Mouse (Mus musculus): Measurements from ENCODE around the gene Tmem190. TPM values are rescaled to one million over a fixed set of nuclear protein-coding genes. Genes with fewer than 3 reads are reported as not detected.
"Not testable (repeated sequence)": the region's sequence is repeated elsewhere in the genome, so short reads cannot be mapped to it uniquely, and the experiment has no call there.

The Tmem190 gene
- polyA plus RNA-seq, 1 experiment, result not detected

DNA sequence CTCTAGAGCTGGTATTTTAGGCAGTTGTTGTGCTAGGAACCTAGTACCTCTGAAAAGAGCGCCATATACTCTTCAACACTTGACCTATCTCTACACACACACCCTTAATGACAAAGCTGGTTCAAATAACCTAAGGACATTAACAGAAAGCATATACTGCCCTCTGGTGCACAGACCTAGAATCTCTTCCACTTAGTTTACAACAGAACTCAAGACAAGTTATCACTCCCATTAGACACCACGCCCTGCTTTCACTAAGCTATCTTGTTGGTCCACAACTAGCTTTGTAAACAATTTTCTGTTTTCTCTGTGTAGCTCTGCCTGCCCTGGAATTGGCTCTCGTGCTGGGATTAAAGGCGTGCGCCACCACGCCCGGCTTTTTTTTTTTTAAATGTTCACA is 24.0 kb downstream of the Tmem190 start:
- H3K9me3 ChIP-seq (ENCODE audit: control insufficient read depth, low read length), result no peaks in the 10 kb centered on the region
- peaks cover 97% of the 10 kb centered on the region for H3K36me3 ChIP-seq (ENCODE audit: control insufficient read depth)
- TF ChIP-seq GATA1 (IDR thresholded peaks at IDR 0.05; ENCODE audit: low read length), result no peak
- no peak for TF ChIP-seq TAL1 (IDR thresholded peaks at IDR 0.05; ENCODE audit: low read length)
- peaks cover 41% of the 10 kb centered on the region for H3K4me1 ChIP-seq (ENCODE audit: control insufficient read depth)
- H3K4me3 ChIP-seq (replicated peaks), result no peak overlapping the region
- no peaks in the 10 kb centered on the region for H3K27me3 ChIP-seq (ENCODE audit: control insufficient read depth)

DNA sequence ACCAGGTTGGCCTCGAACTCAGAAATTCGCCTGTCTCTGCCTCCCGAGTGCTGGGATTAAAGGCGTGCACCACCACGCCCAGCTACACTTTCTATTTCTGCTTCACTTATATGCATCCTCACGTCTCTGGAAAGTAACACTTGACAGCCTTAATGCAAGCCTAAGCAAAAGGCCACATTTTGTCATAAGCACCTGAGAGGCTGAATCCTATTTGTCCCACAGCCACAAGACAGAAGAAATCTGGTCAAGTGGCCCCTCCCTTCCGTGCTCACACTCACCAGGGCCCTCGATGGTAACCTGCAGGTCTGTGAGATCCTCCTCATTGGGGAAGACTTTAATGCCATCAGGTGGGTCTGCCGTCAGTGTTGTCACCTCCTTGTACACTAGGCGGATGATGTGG is 28.4 kb downstream of the Tmem190 start:
- Histone ChIP-seq H3K4me1 (ENCODE audit: control insufficient read depth) (peaks cover 47% of the 10 kb centered on the region), H3K36me3 (ENCODE audit: control insufficient read depth) (peaks cover 68% of the 10 kb centered on the region), H3K9me3 (ENCODE audit: control insufficient read depth, low read length) (peaks cover 12% of the 10 kb centered on the region), H3K4me3 (replicated peaks) (peak overlapping the region; percentile 100)
- H3K27me3 ChIP-seq (ENCODE audit: control insufficient read depth), result not testable (repeated sequence)

DNA sequence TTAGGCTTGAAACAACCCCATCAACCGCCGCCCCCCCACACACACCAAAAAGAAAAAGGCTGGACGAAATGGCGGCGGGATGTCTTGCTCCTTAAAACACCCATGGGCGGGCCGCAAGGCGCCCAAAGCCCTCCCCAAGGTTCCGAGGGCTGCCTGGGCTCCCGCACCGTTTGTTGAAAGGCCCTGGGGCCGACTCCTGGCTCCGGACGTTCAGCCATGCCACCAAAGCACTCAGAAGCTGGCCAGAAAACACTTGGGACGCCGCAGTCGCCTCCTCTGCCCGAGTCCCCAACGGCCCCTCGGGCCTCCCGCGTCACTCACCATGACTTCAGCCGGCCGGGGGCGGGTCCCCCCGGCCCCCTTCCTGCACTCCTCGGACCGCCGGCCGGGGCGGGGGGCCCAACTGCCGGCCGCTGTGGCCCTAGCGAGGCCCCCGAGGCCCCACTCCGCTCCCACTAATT is 29.1 kb downstream of the Tmem190 start:
- TF ChIP-seq GATA1 (IDR thresholded peaks at IDR 0.05; ENCODE audit: low read length), result no peak
- no peak for TF ChIP-seq TAL1 (IDR thresholded peaks at IDR 0.05; ENCODE audit: low read length)
- peak overlapping the region; percentile 100 for H3K4me3 ChIP-seq (replicated peaks)

DNA sequence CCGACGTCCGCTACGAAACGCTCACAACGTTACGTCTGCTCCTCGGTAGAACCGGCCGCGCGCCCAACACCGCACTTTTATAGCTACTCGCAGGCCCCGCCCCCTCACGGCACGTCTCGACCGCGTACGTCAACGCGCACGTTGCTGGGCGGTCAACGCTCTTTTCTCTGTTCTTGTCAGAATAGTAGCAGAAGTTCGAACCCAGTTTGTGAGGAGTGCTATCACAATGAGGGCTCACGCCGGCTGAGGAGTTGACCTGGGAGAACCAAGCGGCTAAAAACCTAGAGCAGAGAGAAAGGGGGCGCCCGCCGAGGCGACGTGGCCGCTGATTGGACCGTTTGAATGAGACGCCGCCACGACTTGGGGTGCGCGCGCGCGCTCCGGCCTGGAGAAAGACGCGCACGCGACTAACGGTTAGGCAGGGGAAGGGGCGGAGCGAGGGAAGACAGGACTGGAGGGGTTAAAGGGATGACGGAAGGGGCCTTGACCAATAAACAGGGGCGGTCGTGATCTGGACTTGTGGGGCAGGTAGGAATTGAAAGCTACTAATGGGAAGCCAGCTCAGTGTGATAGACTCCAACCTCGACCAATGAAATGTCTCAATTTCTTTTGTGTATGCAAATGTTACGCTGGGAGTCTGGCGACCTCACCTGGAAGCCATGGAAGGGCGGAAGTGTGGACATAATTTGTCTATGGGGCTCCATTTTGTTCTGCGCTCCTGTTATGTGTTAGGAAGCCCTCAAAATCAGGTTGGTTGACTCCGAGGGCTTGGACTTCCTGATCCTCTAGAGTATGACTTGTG is 29.8 kb downstream of the Tmem190 start, which contains the start of gene Ube2s:
Gene Ube2s, minus strand, starts transcription at position 288 of the 802 bp plus-strand sequence.
- TF ChIP-seq TAL1 (IDR thresholded peaks at IDR 0.05; ENCODE audit: low read length), result no peak
- TF ChIP-seq GATA1 (IDR thresholded peaks at IDR 0.05; ENCODE audit: low read length), result no peak

More for the DNA sequence above, 29.1 kb downstream of the Tmem190 start:
- peaks cover 60% of the 10 kb centered on the region for H3K36me3 ChIP-seq (ENCODE audit: control insufficient read depth)
- no peaks in the 10 kb centered on the region for H3K27me3 ChIP-seq (ENCODE audit: control insufficient read depth)
- peaks cover 42% of the 10 kb centered on the region for H3K4me1 ChIP-seq (ENCODE audit: control insufficient read depth)
- H3K9me3 ChIP-seq (ENCODE audit: control insufficient read depth, low read length), result peaks cover 12% of the 10 kb centered on the region

DNA sequence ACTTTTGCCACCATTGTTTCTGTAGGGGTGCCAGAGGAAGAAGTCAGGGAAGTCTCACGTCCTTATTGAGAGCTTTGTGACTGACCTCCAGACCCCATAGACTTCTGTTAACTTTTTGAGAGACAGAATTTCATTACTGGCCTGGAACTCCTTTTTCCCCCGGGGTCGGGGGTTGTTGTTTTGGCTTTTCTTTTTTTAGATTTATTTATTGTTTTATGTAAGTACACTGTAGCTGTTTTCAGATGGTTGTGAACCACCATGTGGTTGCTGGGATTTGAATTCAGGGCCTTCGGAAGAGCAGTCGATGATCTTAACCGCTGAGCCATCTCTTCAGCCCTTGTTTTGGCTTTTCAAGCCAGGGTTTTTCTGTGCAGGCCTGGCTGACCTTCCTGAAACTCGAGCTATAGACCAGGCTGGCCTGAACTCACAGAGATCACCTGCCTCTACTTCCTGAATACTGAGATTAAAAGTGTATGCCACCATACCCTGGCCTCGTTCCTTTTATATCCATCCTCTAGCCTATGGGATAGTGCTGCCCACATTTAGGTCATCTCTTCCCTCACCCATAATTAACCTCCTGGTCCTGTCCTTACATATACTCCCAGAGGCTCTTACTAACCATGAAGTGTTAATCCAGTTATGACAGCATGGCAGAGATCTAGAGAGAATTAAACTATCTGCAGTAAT is 30.5 kb downstream of the Tmem190 start:
- no peaks in the 10 kb centered on the region for H3K27me3 ChIP-seq (ENCODE audit: control insufficient read depth)
- peaks cover 50% of the 10 kb centered on the region for H3K36me3 ChIP-seq (ENCODE audit: control insufficient read depth)
- no peak for TF ChIP-seq TAL1 (IDR thresholded peaks at IDR 0.05; ENCODE audit: low read length)
- TF ChIP-seq GATA1 (IDR thresholded peaks at IDR 0.05; ENCODE audit: low read length), result no peak
- H3K4me3 ChIP-seq (replicated peaks), result peak overlapping the region; percentile 100
- peaks cover 12% of the 10 kb centered on the region for H3K9me3 ChIP-seq (ENCODE audit: control insufficient read depth, low read length)
- H3K4me1 ChIP-seq (ENCODE audit: control insufficient read depth), result peaks cover 34% of the 10 kb centered on the region

More for the DNA sequence above, 29.8 kb downstream of the Tmem190 start, which contains the start of gene Ube2s:
- Histone ChIP-seq H3K36me3 (ENCODE audit: control insufficient read depth) (peaks cover 54% of the 10 kb centered on the region), H3K4me3 (replicated peaks) (peak within 1 kb of the TSS; percentile 100), H3K9me3 (ENCODE audit: control insufficient read depth, low read length) (peaks cover 12% of the 10 kb centered on the region), H3K4me1 (ENCODE audit: control insufficient read depth) (peaks cover 37% of the 10 kb centered on the region), H3K27me3 (ENCODE audit: control insufficient read depth) (no peaks in the 10 kb centered on the region)

DNA sequence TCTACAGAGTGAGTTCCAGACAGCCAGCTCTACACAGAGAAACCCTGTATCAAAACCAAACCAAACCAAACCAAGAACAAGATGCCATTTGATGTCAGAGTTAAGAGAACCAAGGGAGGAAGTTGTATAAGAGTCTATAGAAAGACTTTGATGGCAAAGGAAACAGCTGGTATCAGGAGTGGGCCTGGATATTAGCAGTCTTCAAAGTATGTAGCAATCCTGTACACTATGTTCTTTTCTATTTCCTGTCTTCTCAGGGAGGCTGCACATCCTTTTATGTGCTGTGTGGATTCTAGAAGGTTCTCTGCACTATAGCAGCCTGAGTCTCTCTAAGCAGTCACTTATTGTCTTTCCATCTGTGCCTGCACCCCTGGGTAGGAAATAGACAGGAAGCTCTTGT is 33.8 kb downstream of the Tmem190 start:
- Histone ChIP-seq H3K36me3 (ENCODE audit: control insufficient read depth) (peaks cover 16% of the 10 kb centered on the region), H3K27me3 (ENCODE audit: control insufficient read depth) (peaks cover 2% of the 10 kb centered on the region; the same call in 1 of the 2 replicates), H3K4me3 (replicated peaks) (no peak overlapping the region), H3K9me3 (ENCODE audit: control insufficient read depth, low read length) (peaks cover 12% of the 10 kb centered on the region), H3K4me1 (ENCODE audit: control insufficient read depth) (peaks cover 6% of the 10 kb centered on the region)
- no peak for TF ChIP-seq TAL1 (IDR thresholded peaks at IDR 0.05; ENCODE audit: low read length)
- TF ChIP-seq GATA1 (IDR thresholded peaks at IDR 0.05; ENCODE audit: low read length), result no peak

DNA sequence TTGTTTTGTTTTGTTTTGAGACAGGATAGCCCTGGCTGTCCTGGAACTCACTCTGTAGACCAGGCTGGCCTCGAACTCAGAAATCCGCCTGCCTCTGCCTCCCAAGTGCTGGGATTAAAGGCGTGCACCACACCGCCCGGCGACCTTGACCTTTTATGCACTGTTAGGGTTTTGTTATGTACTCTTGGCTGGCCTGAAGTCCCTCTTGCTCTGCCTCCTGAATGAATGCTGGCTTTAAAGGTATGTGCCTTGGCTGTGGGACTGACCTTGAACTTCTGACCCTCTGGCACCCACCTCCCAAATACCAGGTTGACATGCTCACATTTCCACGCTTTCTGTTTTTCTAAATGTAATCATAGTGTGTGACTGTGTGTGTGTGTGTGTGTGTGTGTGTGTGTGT is 38.2 kb downstream of the Tmem190 start:
- H3K4me1 ChIP-seq (ENCODE audit: control insufficient read depth); H3K9me3 ChIP-seq (ENCODE audit: control insufficient read depth, low read length); H3K36me3 ChIP-seq (ENCODE audit: control insufficient read depth); H3K4me3 ChIP-seq (replicated peaks); H3K27me3 ChIP-seq (ENCODE audit: control insufficient read depth): not testable (repeated sequence)

DNA sequence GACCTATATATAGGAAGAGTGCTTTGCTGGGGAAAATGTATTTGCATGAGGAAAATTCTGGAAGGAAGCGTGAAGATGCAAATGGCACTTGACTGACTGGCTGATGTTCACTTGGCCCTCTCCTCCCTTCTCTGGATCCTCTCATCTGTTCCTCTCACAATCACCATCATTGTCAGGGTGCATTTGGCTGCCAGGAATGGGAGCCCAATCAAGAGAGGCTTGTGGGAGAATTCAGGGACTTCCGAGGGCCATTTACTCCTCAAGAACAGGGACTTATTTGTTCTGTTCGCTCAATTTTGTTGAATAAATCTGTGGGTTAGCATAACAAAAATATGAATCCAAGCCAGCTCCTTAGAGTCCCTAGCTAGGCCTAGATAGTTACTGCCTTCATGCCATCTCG is 39.0 kb downstream of the Tmem190 start:
- Histone ChIP-seq H3K9me3 (ENCODE audit: control insufficient read depth, low read length) (no peaks in the 10 kb centered on the region), H3K27me3 (ENCODE audit: control insufficient read depth) (peaks cover 2% of the 10 kb centered on the region; the same call in 1 of the 2 replicates)

DNA sequence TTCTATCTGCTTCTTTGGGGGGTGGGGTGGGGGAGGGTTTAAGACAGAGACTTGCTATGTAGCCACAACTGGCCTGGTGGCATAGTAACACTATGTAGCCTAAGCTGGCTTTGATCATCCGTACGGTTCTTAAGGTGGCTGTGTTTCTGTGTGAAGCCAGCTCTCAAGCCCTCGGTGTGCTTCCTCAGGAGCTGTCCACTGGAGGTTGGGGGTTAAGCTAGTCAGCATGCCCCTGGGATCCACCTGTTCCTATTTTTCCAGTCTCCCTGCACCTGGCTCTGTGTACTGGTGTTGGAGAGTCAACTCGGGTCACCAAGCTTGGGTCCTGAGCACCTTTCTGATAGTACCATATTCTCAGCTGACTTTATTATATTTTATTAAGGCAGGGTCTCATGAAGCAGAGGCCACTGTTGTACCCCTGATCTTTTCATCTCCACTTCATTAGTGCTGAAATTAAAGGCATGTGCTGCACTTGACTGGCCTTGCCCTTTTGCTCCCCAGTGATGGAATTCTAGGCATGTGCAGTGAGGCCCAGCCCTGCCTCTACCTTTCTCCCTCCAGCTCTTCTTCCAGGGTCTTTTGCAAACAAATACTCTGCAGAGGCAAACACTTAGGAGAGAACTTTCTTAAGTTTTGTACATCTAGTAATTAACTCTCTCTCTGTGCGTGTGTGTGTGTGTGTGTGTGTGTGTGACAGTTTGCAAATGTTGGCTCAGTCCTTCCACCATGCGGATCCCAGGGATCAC is 39.6 kb downstream of the Tmem190 start:
- peaks cover 4% of the 10 kb centered on the region for H3K4me1 ChIP-seq (ENCODE audit: control insufficient read depth)
- no peak overlapping the region for H3K4me3 ChIP-seq (replicated peaks)
- peaks cover 2% of the 10 kb centered on the region; the same call in 1 of the 2 replicates for H3K27me3 ChIP-seq (ENCODE audit: control insufficient read depth)
- H3K36me3 ChIP-seq (ENCODE audit: control insufficient read depth), result no peaks in the 10 kb centered on the region
- TF ChIP-seq TAL1 (IDR thresholded peaks at IDR 0.05; ENCODE audit: low read length), result no peak
- TF ChIP-seq GATA1 (IDR thresholded peaks at IDR 0.05; ENCODE audit: low read length), result no peak
- H3K9me3 ChIP-seq (ENCODE audit: control insufficient read depth, low read length), result no peaks in the 10 kb centered on the region

More for the DNA sequence above, 39.0 kb downstream of the Tmem190 start:
- no peaks in the 10 kb centered on the region for H3K36me3 ChIP-seq (ENCODE audit: control insufficient read depth)
- TF ChIP-seq TAL1 (IDR thresholded peaks at IDR 0.05; ENCODE audit: low read length) (no peak), GATA1 (IDR thresholded peaks at IDR 0.05; ENCODE audit: low read length) (no peak)
- H3K4me1 ChIP-seq (ENCODE audit: control insufficient read depth), result peaks cover 3% of the 10 kb centered on the region
- no peak overlapping the region for H3K4me3 ChIP-seq (replicated peaks)
